Mouse (Mus musculus) E14TG2a.4 (cell line): ENCODE data around the gene Qrsl1.

Experiments used
- CTCF ChIP-seq: conservative IDR thresholded peaks from 2 replicates; pipeline ENCODE4 v1.5.1; 2014; ENCODE audit warnings: low read length
- POU5F1 ChIP-seq: IDR thresholded peaks from 2 replicates; pipeline ENCODE4 v1.6.1; 2014; ENCODE audit warnings: low read length, borderline replicate concordance

DNA sequence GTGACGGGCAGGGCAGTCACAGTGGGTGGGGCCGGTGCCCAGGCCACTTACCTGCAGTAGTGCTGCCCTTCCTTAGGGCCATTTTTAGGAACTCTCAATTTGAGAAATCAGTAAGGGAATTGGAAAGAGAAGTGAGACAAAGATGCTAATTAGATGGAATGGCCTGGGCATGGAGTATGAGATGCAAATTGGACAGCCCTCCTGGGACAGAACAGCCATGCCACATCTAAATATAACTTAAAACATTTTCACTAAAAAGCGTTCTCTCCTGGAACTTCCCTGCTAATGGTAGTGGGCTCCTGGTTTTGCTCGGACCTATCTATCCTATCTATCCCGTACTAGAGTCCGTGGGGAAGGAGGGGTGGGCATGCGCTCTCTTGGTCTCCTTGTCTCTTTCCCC is 3.3 kb downstream of the Qrsl1 start:
- TF ChIP-seq CTCF (no peak), POU5F1 (no peak)
